8 mouse cellular contexts compared by ENCODE assay signal in the genomic region with DNA sequence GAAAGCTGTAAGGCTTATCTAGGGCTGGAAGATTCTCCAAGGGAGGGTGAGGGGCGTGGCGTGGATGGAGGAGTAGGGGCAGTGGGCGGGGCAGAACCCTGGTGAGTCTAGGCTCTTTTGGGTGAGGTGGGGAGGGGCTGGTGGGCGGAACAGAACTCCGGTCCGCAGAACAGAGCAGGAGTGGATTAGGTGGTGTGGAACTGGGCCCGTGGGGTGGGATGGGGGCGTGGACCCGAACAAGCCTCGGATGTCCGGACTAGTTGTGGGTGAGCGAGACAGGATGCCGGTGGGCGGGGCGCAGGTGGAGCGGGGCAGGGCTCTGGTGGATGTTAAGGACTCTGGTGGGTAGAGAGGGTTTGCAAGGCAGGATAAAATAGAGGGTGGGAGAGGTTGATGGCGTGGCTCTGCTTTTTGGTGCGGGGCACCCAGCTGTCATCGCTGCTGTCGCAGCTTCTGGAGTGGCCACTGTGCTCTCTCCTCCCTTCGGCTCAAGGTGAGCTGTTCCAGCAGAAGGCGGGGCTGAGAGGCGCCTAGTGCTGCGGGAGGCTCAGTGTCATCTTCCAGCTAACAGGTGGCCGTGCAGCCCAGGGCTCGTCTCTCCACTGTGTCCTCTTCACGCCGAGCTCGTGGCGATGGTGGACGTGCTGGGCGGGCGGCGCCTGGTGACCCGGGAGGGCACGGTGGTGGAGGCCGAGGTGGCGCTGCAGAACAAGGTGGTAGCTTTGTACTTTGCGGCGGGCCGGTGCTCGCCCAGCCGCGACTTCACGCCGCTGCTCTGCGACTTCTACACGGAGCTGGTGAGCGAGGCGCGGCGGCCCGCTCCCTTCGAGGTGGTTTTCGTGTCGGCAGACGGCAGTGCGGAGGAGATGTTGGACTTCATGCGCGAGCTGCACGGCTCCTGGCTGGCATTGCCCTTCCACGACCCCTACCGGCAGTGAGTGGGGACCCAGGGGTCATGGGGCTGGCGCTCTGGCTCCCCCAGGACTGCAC. TPM values are rescaled to one million over a fixed set of nuclear protein-coding genes. Genes with fewer than 3 reads are reported as not detected.
DNase-seq lines count a peak whose midpoint lies in the region; ATAC-seq and TF ChIP-seq lines count a peak whose summit lies in the region.

A gene (plus strand): TSS at position 332 of the 990 bp plus-strand sequence.

- no peaks in the 10 kb centered on the region for H3K36me3 ChIP-seq in ES-E14 (ENCODE audit: control insufficient read depth, insufficient read depth, low read length, poor library complexity, severe bottlenecking)
- H3K36me3 ChIP-seq in forebrain, embryonic 12.5 days (replicated peaks) = no peaks in the 10 kb centered on the region
- H3K36me3 ChIP-seq in hindbrain, embryonic 10.5 days = no peaks in the 10 kb centered on the region
- no peaks in the 10 kb centered on the region for H3K36me3 ChIP-seq in limb, embryonic 11.5 days (ENCODE audit: control insufficient read depth, insufficient read depth, low read length)
- H3K36me3 ChIP-seq in midbrain, embryonic 11.5 days (ENCODE audit: control insufficient read depth, insufficient read depth, low read length) = no peaks in the 10 kb centered on the region

- H3K4me2 ChIP-seq in forebrain, embryonic 12.5 days = peak within 1 kb of the TSS; percentile 99
- peak within 1 kb of the TSS; percentile 97 for H3K4me2 ChIP-seq in limb, embryonic 11.5 days (ENCODE audit: low read depth, severe bottlenecking)
- peak within 1 kb of the TSS; percentile 89 for H3K4me2 ChIP-seq in midbrain, embryonic 11.5 days

- in situ Hi-C loops in ES-E14 (cut with MboI; ENCODE audit: low sequenced_read_pairs in 2 of 2, unreplicated experiment in 2 of 2) = no loop called here

- DNase-seq in ES-E14 (ENCODE audit: low read depth, low spot score) (peak; percentile 80), adipocyte (ENCODE audit: low spot score) (no peak)
- peak; percentile 63 to 74 for DNase-seq in adrenal gland, postnatal 36 days
- DNase-seq in hindbrain, embryonic 10.5 days (ENCODE audit: low spot score) = peak; percentile 52
- DNase-seq in limb, embryonic 11.5 days (ENCODE audit: low spot score) = peak; percentile 74
- DNase-seq in midbrain, embryonic 11.5 days (ENCODE audit: low spot score, missing footprints) = peak; percentile 93
- DNase-seq in spleen, adult 12 weeks (ENCODE audit: low spot score) = peak; percentile 14

- H3K9me3 ChIP-seq in ES-E14 (ENCODE audit: control insufficient read depth, insufficient read depth, low read depth, low read length) = no peaks in the 10 kb centered on the region
- no peaks in the 10 kb centered on the region for H3K9me3 ChIP-seq in forebrain, embryonic 12.5 days
- H3K9me3 ChIP-seq in hindbrain, embryonic 10.5 days = no peaks in the 10 kb centered on the region
- peaks cover 4% of the 10 kb centered on the region; the same call in 1 of the 2 replicates for H3K9me3 ChIP-seq in limb, embryonic 11.5 days (ENCODE audit: control insufficient read depth, low read length)
- H3K9me3 ChIP-seq in midbrain, embryonic 11.5 days (ENCODE audit: control insufficient read depth, low read length) = no peaks in the 10 kb centered on the region

- H3K9ac ChIP-seq in ES-E14 (ENCODE audit: insufficient read depth, low read depth, low read length, poor library complexity, severe bottlenecking) = peak within 1 kb of the TSS; percentile 22; the same call in 1 of the 2 replicates
- H3K9ac ChIP-seq in forebrain, embryonic 12.5 days = peak within 1 kb of the TSS; percentile 42
- peak within 1 kb of the TSS; percentile 52 for H3K9ac ChIP-seq in limb, embryonic 11.5 days (ENCODE audit: low read length)
- H3K9ac ChIP-seq in midbrain, embryonic 11.5 days (ENCODE audit: low read length) = peak within 1 kb of the TSS; percentile 44

- H3K4me3 ChIP-seq in ES-E14 (ENCODE audit: insufficient read depth in 1 of 2, low read depth in 1 of 2, low read length in 2 of 2, poor library complexity in 1 of 2, severe bottlenecking in 1 of 2) = peak within 1 kb of the TSS; percentile 69 to 74
- peak within 1 kb of the TSS; percentile 51 for H3K4me3 ChIP-seq in forebrain, embryonic 12.5 days (replicated peaks)
- peak within 1 kb of the TSS; percentile 61 for H3K4me3 ChIP-seq in hindbrain, embryonic 10.5 days
- H3K4me3 ChIP-seq in limb, embryonic 11.5 days (ENCODE audit: low read depth, low read length) = peak within 1 kb of the TSS; percentile 55
- H3K4me3 ChIP-seq in midbrain, embryonic 11.5 days (ENCODE audit: low read depth, low read length) = peak within 1 kb of the TSS; percentile 42

- no peak within 1 kb of the TSS for H3K27ac ChIP-seq in ES-E14 (ENCODE audit: insufficient read depth, low read depth, low read length, poor library complexity, severe bottlenecking)
- no peak within 1 kb of the TSS for H3K27ac ChIP-seq in forebrain, embryonic 12.5 days
- H3K27ac ChIP-seq in hindbrain, embryonic 10.5 days = peak within 1 kb of the TSS; percentile 67
- H3K27ac ChIP-seq in limb, embryonic 11.5 days (replicated peaks; ENCODE audit: low read depth, low read length) = no peak within 1 kb of the TSS
- no peak within 1 kb of the TSS for H3K27ac ChIP-seq in midbrain, embryonic 11.5 days (ENCODE audit: low read depth, low read length)

- under 1% methylated on average over 64 of the region's 64 CpGs for WGBS in forebrain, embryonic 12.5 days
- under 1% methylated on average over 64 of the region's 64 CpGs for WGBS in hindbrain, embryonic 10.5 days
- under 1% methylated on average over 64 of the region's 64 CpGs for WGBS in limb, embryonic 11.5 days
- under 1% methylated on average over 63 of the region's 64 CpGs for WGBS in midbrain, embryonic 11.5 days

- peaks cover 0 to 7% of the 10 kb centered on the region in 2 experiments; a peak in 1 of 4 replicates for H3K4me1 ChIP-seq in ES-E14 (ENCODE audit: control insufficient read depth in 2 of 2, insufficient read depth in 2 of 2, low read length in 2 of 2, poor library complexity in 1 of 2)
- peaks cover 18% of the 10 kb centered on the region for H3K4me1 ChIP-seq in forebrain, embryonic 12.5 days
- peaks cover 18% of the 10 kb centered on the region for H3K4me1 ChIP-seq in hindbrain, embryonic 10.5 days (replicated peaks)
- H3K4me1 ChIP-seq in limb, embryonic 11.5 days (ENCODE audit: control insufficient read depth, insufficient read depth, low read length) = no peaks in the 10 kb centered on the region; the same call in 1 of the 2 replicates
- peaks cover 11% of the 10 kb centered on the region for H3K4me1 ChIP-seq in midbrain, embryonic 11.5 days (ENCODE audit: control insufficient read depth, insufficient read depth, low read length)

- H3K27me3 ChIP-seq in forebrain, embryonic 12.5 days = peaks cover 30% of the 10 kb centered on the region
- peaks cover 42% of the 10 kb centered on the region for H3K27me3 ChIP-seq in hindbrain, embryonic 10.5 days (ENCODE audit: insufficient read depth, poor library complexity, severe bottlenecking)
- 0 out of 2 replicates have a peak, but pooled peaks cover 4% of the 10 kb centered on the region for H3K27me3 ChIP-seq in limb, embryonic 11.5 days (ENCODE audit: control insufficient read depth, insufficient read depth, low read length)
- H3K27me3 ChIP-seq in midbrain, embryonic 11.5 days (ENCODE audit: control insufficient read depth, insufficient read depth, low read length) = peaks cover 17% of the 10 kb centered on the region

- ATAC-seq in forebrain, embryonic 12.5 days (ENCODE audit: low FRiP score) = peak; percentile 75
- peak; percentile 73; the same call in 1 of the 2 replicates for ATAC-seq in limb, embryonic 11.5 days (ENCODE audit: insufficient number of reproducible peaks, low FRiP score, low TSS enrichment, low read depth)
- ATAC-seq in midbrain, embryonic 11.5 days (ENCODE audit: low FRiP score) = peak; percentile 86

TF ChIP-seq in ES-E14, 5 proteins besides CTCF, POLR2A, EP300 and RAD21:
- TF ChIP-seq HCFC1 (IDR thresholded peaks at IDR 0.05; ENCODE audit: borderline replicate concordance, insufficient read depth, low read length) = no peak
- TF ChIP-seq CHD2 (IDR thresholded peaks at IDR 0.05; ENCODE audit: low read depth, low read length) = no peak
- TF ChIP-seq MAFK (IDR thresholded peaks at IDR 0.05; ENCODE audit: insufficient read depth, low read depth, low read length) = no peak
- TF ChIP-seq ZNF384 (IDR thresholded peaks at IDR 0.05; ENCODE audit: low read depth, low read length) = no peak
- no peak for TF ChIP-seq ZC3H11A (IDR thresholded peaks at IDR 0.05; ENCODE audit: borderline replicate concordance, low read depth, low read length)

RNA-seq across cellular contexts. Expression of the gene that starts here (rescaled TPM):
- 1.0 and 1.1 TPM in 2 replicates for total RNA-seq in ES-E14 (2012; rRNA removed)
- under 1 TPM in 1 of 2 experiments, not detected in 1; 0.30 TPM for total RNA-seq in adrenal gland, postnatal 36 days (2021)
- 0.52 and 0.76 TPM in 2 replicates for polyA plus RNA-seq in forebrain, embryonic 12.5 days (2016; fragmentation: Nextera tagmentation; extraction: Ambion mirVana)
- polyA plus RNA-seq in hindbrain, embryonic 10.5 days (2016; fragmentation: Nextera tagmentation; extraction: Ambion mirVana) = 0.30 and 0.73 TPM in 2 replicates
- polyA plus RNA-seq in limb, embryonic 11.5 days (2014; fragmentation: Nextera tagmentation; extraction: Ambion mirVana) = 3.9 and 4.4 TPM in 2 replicates
- polyA plus RNA-seq in midbrain, embryonic 11.5 days (2014; fragmentation: Nextera tagmentation; extraction: Ambion mirVana) = 0.29 and 0.51 TPM in 2 replicates

Comparison
In these comparisons a context has a peak if more than half of its experiments do, and no peak if none do; other contexts are left out.
1. Peak in DNase-seq in adrenal gland, postnatal 36 days; RNA of the gene not detected or under 1 TPM.
2. Peak in ATAC-seq, H3K4me3 ChIP-seq, H3K9ac ChIP-seq and H3K4me2 ChIP-seq in forebrain, embryonic 12.5 days; RNA of the gene not detected or under 1 TPM.
3. Peak in DNase-seq, H3K4me3 ChIP-seq and H3K27ac ChIP-seq in hindbrain, embryonic 10.5 days; RNA of the gene not detected or under 1 TPM.
4. Peak in DNase-seq, ATAC-seq, H3K4me3 ChIP-seq, H3K9ac ChIP-seq and H3K4me2 ChIP-seq in midbrain, embryonic 11.5 days; RNA of the gene not detected or under 1 TPM.